Mouse (Mus musculus): ENCODE measurements at regions not wholly inside any gene's neighbourhood (a gene's known extent, or its start where the extent isn't known, plus 50 kb on each side); places are given as distances from the start of the nearest gene placed in this dataset.

GRCm38 (mm10) chr4:35394821-35395582 is 169.0 kb upstream of the C9orf72 start:
- TF ChIP-seq CTCF (IDR thresholded peaks at IDR 0.05; ENCODE audit: low read depth) (no peak), EP300 (IDR thresholded peaks at IDR 0.05; ENCODE audit: low read depth) (no peak)
